In genomic region chr11:108927093-108927444, GRCm38 (mm10) we compare ENCODE assay signal across 10 mouse cellular contexts. TPM values are rescaled to one million over a fixed set of nuclear protein-coding genes. Genes with fewer than 3 reads are reported as not detected.
DNase-seq lines count a peak whose midpoint lies in the region; ATAC-seq and TF ChIP-seq lines count a peak whose summit lies in the region.
"Had no signal": no experiment of that assay in that cellular context is flagged by ENCODE, and none has a peak within 500 bp of the region (broad histone marks: within the 10 kb centered on the region; RNA-seq: fewer than 3 reads in every experiment).

No protein-coding gene starts in this region.

- H3K36me3 ChIP-seq in kidney, embryonic 16.5 days (ENCODE audit: insufficient read depth, low read length) = peaks cover 7% of the 10 kb centered on the region
- no peaks in the 10 kb centered on the region for H3K36me3 ChIP-seq in kidney, adult 2 months (ENCODE audit: control insufficient read depth, insufficient read depth, low read length)
- peaks cover 86% of the 10 kb centered on the region for H3K36me3 ChIP-seq in forebrain, embryonic 10.5 days (replicated peaks)
- H3K36me3 ChIP-seq in hindbrain, embryonic 15.5 days = peaks cover 4% of the 10 kb centered on the region; the same call in 1 of the 2 replicates
- H3K36me3 ChIP-seq in neural tube, embryonic 13.5 days = peaks cover 11% of the 10 kb centered on the region
- H3K36me3 ChIP-seq: G1E had no signal

- H3K9ac ChIP-seq in kidney, embryonic 16.5 days (replicated peaks; ENCODE audit: low read length) = peak overlapping the region; percentile 10
- peak overlapping the region; percentile 20 for H3K9ac ChIP-seq in hindbrain, embryonic 15.5 days
- H3K9ac ChIP-seq in neural tube, embryonic 13.5 days = peak overlapping the region; percentile 65

- no peak for TF ChIP-seq POLR2A in kidney, adult 2 months (IDR thresholded peaks at IDR 0.05; ENCODE audit: low read depth, low read length)

- no peak overlapping the region for H3K27ac ChIP-seq in kidney, embryonic 16.5 days (ENCODE audit: low read length)
- H3K27ac ChIP-seq in kidney, adult 2 months (ENCODE audit: insufficient read depth, low read depth, low read length) = no peak overlapping the region
- peak overlapping the region; percentile 74 for H3K27ac ChIP-seq in forebrain, embryonic 10.5 days
- H3K27ac ChIP-seq in hindbrain, embryonic 15.5 days (replicated peaks) = peak overlapping the region; percentile 35; the same call in 1 of the 2 replicates
- peak overlapping the region; percentile 46; the same call in 1 of the 2 replicates for H3K27ac ChIP-seq in neural tube, embryonic 13.5 days (replicated peaks)

- H3K4me3 ChIP-seq in kidney, embryonic 16.5 days (ENCODE audit: low read length) = no peak overlapping the region
- no peak overlapping the region for H3K4me3 ChIP-seq in kidney, adult 2 months (ENCODE audit: insufficient read depth, low read depth, low read length)
- peak overlapping the region; percentile 89 for H3K4me3 ChIP-seq in forebrain, embryonic 10.5 days
- peak overlapping the region; percentile 20 for H3K4me3 ChIP-seq in hindbrain, embryonic 15.5 days
- peak overlapping the region; percentile 92 for H3K4me3 ChIP-seq in neural tube, embryonic 13.5 days
- H3K4me3 ChIP-seq: megakaryocyte, embryonic 14.5 days had no signal

- 38% methylated on average over 13 of the region's 13 CpGs for WGBS in kidney, embryonic 16.5 days
- WGBS in kidney, adult 2 months = 77% methylated on average over 13 of the region's 13 CpGs
- 28% methylated on average over 13 of the region's 13 CpGs for WGBS in forebrain, embryonic 10.5 days
- 21% methylated on average over 13 of the region's 13 CpGs for WGBS in hindbrain, embryonic 15.5 days
- WGBS in neural tube, embryonic 13.5 days = 20% methylated on average over 13 of the region's 13 CpGs

- ATAC-seq in kidney, embryonic 16.5 days (ENCODE audit: low FRiP score, low TSS enrichment) = no peak
- ATAC-seq in hindbrain, embryonic 15.5 days (ENCODE audit: low FRiP score, low read depth) = no peak
- ATAC-seq in neural tube, embryonic 13.5 days (ENCODE audit: low read depth) = no peak

- H3K4me1 ChIP-seq in kidney, embryonic 16.5 days (ENCODE audit: insufficient read depth, low read length) = peaks cover 77% of the 10 kb centered on the region
- no peaks in the 10 kb centered on the region for H3K4me1 ChIP-seq in kidney, adult 2 months (ENCODE audit: control insufficient read depth, insufficient read depth, low read length)
- peaks cover 95% of the 10 kb centered on the region for H3K4me1 ChIP-seq in forebrain, embryonic 10.5 days
- H3K4me1 ChIP-seq in hindbrain, embryonic 15.5 days (replicated peaks) = peaks cover 93% of the 10 kb centered on the region
- peaks cover 99% of the 10 kb centered on the region for H3K4me1 ChIP-seq in neural tube, embryonic 13.5 days (replicated peaks)
- H3K4me1 ChIP-seq: megakaryocyte, embryonic 14.5 days had no signal

- TF ChIP-seq CTCF in kidney, adult 2 months (conservative IDR thresholded peaks at IDR 0.05; ENCODE audit: insufficient read depth, insufficient read length, low read depth, low read length) = no peak

- H3K9me3 ChIP-seq in kidney, embryonic 16.5 days (ENCODE audit: low read length) = no peaks in the 10 kb centered on the region
- H3K9me3 ChIP-seq in forebrain, embryonic 10.5 days = no peaks in the 10 kb centered on the region; the same call in 1 of the 2 replicates
- H3K9me3 ChIP-seq in hindbrain, embryonic 15.5 days = no peaks in the 10 kb centered on the region
- no peaks in the 10 kb centered on the region for H3K9me3 ChIP-seq in neural tube, embryonic 13.5 days
- H3K9me3 ChIP-seq: megakaryocyte, embryonic 14.5 days had no signal

- H3K27me3 ChIP-seq in kidney, embryonic 16.5 days (ENCODE audit: insufficient read depth, low read length) = no peaks in the 10 kb centered on the region
- H3K27me3 ChIP-seq in kidney, adult 2 months (replicated peaks; ENCODE audit: control insufficient read depth, insufficient read depth, low read length) = no peaks in the 10 kb centered on the region; the same call in 1 of the 2 replicates
- peaks cover 52% of the 10 kb centered on the region for H3K27me3 ChIP-seq in forebrain, embryonic 10.5 days (ENCODE audit: poor library complexity, severe bottlenecking)
- H3K27me3 ChIP-seq in hindbrain, embryonic 15.5 days = no peaks in the 10 kb centered on the region
- H3K27me3 ChIP-seq in neural tube, embryonic 13.5 days = no peaks in the 10 kb centered on the region

- DNase-seq in kidney, adult 2 months = no peak
- peak; percentile 16 for DNase-seq in forebrain, embryonic 10.5 days (ENCODE audit: extremely low spot score, low spot score)
- no peak for DNase-seq in left cerebral cortex, adult 11 months (ENCODE audit: low spot score)
- DNase-seq in adrenal gland, adult 18-20 months (ENCODE audit: low spot score in 2 of 2) = no peak
- DNase-seq: right cerebral cortex, adult 18-20 months had no signal

- H3K4me2 ChIP-seq in kidney, embryonic 16.5 days (replicated peaks; ENCODE audit: low read depth, low read length) = peak overlapping the region; percentile 15; the same call in 1 of the 2 replicates
- peak overlapping the region; percentile 94 for H3K4me2 ChIP-seq in hindbrain, embryonic 15.5 days
- H3K4me2 ChIP-seq in neural tube, embryonic 13.5 days = peak overlapping the region; percentile 91

RNA-seq across cellular contexts. Expression of gene Axin2, which starts 6.9 kb away (rescaled TPM):
- polyA plus RNA-seq in kidney, embryonic 16.5 days (2015; fragmentation: Nextera tagmentation; extraction: Ambion mirVana) = 4.7 and 5.7 TPM in 2 replicates
- 2.7 and 3.1 TPM in 2 replicates for polyA plus RNA-seq in kidney, adult 2 months (2012; rRNA removed)
- 12.8 and 14.3 TPM in 2 replicates for polyA plus RNA-seq in forebrain, embryonic 10.5 days (2016; fragmentation: Nextera tagmentation; extraction: Ambion mirVana)
- polyA plus RNA-seq in hindbrain, embryonic 15.5 days (2015; fragmentation: Nextera tagmentation; extraction: Ambion mirVana) = 8.9 and 9.2 TPM in 2 replicates
- polyA plus RNA-seq in neural tube, embryonic 13.5 days (2015; fragmentation: Nextera tagmentation; extraction: Ambion mirVana) = 8.8 and 10.6 TPM in 2 replicates
- 10 to 100 TPM; 36.9 to 56.2 TPM for total RNA-seq in adrenal gland, adult 18-20 months (2021)
- total RNA-seq: G1E had no signal
- polyA plus RNA-seq: G1E had no signal

Comparison
In these comparisons a context has a peak if more than half of its experiments do, and no peak if none do; other contexts are left out.
1. H3K27ac ChIP-seq: peak in forebrain, embryonic 10.5 days (single experiment), hindbrain, embryonic 15.5 days (single experiment) and neural tube, embryonic 13.5 days (single experiment); none in kidney, embryonic 16.5 days (single experiment) and kidney, adult 2 months (single experiment).
2. H3K4me2 ChIP-seq: peak in every context shown above with its lines; median percentile 94 in hindbrain, embryonic 15.5 days; 91 in neural tube, embryonic 13.5 days; 15 in kidney, embryonic 16.5 days.
3. H3K4me3 ChIP-seq: peak in forebrain, embryonic 10.5 days (single experiment), hindbrain, embryonic 15.5 days (single experiment) and neural tube, embryonic 13.5 days (single experiment); none in kidney, embryonic 16.5 days (single experiment) and kidney, adult 2 months (single experiment).
4. H3K9ac ChIP-seq: peak in every context shown above with its lines; median percentile 65 in neural tube, embryonic 13.5 days; 20 in hindbrain, embryonic 15.5 days; 10 in kidney, embryonic 16.5 days.